Mouse (Mus musculus) cerebellum, adult 9-10 months (tissue): ENCODE data around the gene Cbfa2t2.

Experiments used
- DNase-seq: peaks from one replicate; pipeline ENCODE4 v3.0.0; 2022

Cbfa2t2 gene

DNA sequence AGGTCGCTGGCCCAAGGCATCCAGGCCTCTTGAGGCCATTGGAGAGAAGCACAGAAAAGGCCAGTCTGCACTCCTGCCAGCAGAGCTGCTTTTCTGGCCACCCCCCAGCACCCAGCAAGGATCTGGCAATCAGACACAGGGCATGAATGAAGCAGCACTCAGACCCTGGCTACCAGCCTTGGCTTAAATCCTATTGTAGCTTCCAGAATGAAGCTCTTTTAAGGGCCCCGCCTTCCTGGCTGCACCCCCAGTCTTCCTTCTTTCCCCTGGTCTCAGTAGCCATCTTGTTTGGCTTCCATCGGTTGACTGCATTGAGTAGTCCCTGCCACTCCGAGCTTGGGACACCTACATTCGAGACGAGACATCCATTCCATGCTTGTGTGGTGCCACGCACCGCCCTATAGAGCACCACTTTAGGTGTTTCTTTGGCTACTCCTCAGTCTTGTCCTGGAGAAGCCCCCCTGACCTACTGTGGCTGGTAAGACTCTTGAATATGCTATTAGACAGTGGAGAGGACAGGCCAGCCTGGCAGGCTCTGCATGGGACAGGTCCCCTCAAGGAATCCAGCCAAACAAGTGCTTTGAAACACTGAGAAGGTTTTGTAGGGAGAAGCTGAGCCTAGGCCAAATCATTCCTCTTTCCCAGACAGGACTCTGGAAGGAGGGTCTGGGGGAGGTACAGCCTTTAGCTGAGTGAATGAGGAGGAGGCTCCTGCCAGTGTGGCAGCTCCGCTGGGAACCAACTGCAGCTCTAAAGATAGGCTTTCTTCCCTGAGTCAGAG is 107.5 kb downstream of the Cbfa2t2 start:
- peak; percentile 99 for DNase-seq

GRCm38 (mm10) chr2:154546711-154547110 is 110.4 kb downstream of the Cbfa2t2 start, which contains the start of gene 1700003F12Rik:
TSS of gene 1700003F12Rik (plus strand) at chr2:154547085.
- peak; percentile 26 for DNase-seq

- DNase-seq, result peak; percentile 17
These were observed 112.4 kb downstream of the Cbfa2t2 start for GRCm38 (mm10) chr2:154548688-154549087.

DNA sequence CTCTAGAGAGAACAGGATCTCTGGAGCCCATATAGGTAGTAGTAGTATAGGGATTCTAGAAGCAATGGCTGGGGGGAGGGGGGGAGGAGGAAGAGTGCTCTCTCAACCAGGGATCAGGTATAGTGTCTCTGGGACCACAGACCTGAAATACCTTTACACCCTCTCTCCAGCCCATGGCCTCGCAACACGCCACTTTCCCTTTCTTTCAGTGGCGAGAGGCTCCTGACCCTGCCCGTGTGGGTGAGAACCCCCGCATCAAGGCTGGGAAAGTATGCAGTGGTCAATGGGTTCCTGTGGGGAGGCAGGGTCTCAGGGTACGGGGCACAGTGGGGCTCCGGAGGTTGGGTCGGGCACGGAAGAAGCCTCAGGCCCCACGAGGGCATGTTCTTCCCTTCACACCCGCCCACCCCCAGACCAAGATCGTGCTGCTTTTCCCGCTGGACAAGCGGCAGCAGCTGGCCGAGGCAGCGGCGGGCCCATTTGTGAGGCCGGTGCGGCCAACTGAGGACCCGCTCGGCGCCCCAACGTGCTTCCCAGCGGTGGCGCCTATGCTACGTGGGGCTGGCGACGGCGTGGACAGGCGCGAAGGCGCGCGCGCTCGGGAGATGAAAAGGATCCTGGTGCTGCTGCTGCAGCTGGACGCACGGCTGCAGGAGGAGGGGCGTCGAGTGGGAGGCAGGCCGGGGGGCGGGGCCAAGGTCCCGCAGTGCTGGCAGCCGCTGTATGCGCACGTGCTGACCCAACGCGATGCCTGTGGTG is 113.0 kb downstream of the Cbfa2t2 start:
- DNase-seq, result peak; percentile 19

GRCm38 (mm10) chr2:154549886-154550189 is 113.6 kb downstream of the Cbfa2t2 start:
- no peak for DNase-seq

DNA sequence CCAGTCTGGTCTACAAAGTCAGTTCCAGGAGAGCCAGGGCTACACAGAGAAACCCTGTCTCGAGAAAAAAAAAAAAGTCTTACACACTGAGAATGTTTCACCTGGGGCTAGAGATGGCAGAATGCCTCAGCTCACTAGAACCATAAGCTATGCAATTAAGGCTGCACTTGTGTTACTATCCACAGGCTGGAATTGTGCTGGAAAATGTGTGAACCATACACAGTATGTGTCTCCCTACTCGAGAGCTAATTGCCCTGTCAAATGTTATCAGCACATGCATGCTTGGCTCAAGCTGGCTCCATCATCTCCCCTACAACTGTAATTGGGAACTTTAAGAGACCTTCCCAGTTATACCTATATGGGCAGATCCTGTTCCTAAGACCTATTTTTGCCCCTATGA is 114.7 kb downstream of the Cbfa2t2 start:
- peak; percentile 16 for DNase-seq

DNA sequence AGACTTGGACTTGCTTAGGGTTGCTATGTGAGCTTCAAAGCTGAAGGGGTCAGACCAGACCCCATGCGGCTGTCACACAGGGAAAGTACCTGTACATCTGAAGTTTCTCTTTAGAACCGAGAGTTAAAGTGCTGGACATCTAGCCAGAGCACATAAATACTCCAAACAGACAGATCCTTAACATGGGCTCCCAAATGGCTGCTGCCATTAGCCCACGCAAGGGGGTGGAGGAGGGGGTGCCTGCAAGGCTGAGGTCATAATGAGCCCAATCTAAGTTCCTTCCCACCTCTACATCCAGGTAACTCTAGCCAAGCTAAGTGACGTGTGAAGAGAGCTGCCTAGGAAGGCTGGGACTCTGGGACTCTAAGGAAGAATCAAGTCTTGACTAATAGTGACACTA is 115.2 kb downstream of the Cbfa2t2 start, which contains the start of gene Actl10:
Actl10 (plus strand) TSS at position 301 of the 400 bp plus-strand sequence.
- DNase-seq, result peak; percentile 26

GRCm38 (mm10) chr2:154551927-154552326 is 115.6 kb downstream of the Cbfa2t2 start:
- no peak for DNase-seq

GRCm38 (mm10) chr2:154552424-154552907 is 116.2 kb downstream of the Cbfa2t2 start:
- peak; percentile 88 for DNase-seq

GRCm38 (mm10) chr2:154555235-154555634 is 119.0 kb downstream of the Cbfa2t2 start:
- no peak for DNase-seq

DNA sequence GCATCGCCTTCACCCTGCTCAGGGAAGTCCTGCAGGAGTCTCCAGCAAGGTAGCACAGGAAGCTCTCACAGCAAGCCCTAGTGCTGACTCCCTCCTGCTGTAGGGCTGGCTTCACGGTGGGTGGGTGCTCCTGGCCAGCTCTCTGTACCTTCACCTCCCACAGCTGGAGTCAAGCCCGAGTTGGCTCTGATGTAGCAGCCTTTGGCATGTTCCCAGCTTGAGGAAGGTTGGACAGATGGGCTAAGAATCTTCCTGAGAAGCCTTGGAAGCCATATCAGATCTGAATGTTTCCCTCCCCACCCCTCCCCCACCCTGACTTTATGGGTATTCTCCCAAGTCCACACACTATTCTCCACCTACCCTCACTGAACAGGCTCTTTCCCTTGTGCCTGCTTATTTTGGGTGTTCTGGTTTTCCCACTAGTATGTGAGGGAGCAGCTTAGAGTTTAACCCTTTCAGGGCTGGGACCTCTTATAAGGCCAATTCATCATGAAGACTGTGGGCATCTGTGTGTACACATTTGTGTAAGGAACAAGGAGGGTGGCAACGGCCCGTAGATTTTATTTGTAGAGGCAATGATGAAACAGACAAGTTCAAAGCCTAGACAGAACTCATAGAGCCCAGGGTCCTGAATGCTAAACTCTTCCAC is 121.0 kb downstream of the Cbfa2t2 start:
- DNase-seq, result no peak

DNA sequence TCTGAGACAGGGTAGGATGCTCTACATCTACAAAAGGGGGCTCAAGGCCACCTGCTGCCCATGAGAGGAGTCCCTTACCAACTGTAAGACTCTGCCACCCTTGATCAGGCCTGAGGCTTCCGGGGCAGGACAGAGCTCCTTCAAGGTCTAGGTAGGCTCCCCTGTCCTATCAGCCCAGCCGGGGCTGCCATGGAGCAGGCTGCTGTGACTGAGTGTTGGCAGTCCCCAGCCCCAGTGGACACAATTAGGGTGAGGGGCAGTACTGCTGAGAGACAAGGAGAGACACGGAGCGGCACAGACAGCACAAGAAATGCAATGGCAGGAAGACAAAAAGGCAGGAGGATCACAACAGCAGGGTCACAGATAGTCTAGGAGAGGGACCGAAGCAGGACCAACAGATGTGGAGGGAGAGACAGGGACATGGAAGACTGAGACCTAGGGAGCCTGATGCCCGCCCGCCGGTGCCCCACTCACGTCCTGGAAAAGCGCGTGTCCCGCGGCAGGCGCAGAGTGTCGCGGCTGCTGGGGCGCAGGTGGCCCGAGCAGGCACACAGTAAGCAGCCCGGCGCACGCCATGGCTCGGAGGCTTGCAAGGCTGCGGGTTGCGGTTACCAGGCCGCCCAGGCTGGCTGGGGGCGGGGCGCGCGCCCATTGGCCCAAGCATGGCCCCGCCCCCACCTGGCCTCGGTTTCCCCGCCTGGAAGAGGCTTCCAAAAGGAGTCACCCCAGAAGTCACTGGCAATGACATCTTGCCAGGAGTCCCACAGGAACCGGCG is 122.2 kb downstream of the Cbfa2t2 start, which contains the start of gene Necab3:
Necab3 (minus strand) TSS at position 627 of the 776 bp plus-strand sequence.
- DNase-seq, result peak; percentile 55

GRCm38 (mm10) chr2:154563612-154564170 is 127.4 kb downstream of the Cbfa2t2 start:
- no peak for DNase-seq

DNA sequence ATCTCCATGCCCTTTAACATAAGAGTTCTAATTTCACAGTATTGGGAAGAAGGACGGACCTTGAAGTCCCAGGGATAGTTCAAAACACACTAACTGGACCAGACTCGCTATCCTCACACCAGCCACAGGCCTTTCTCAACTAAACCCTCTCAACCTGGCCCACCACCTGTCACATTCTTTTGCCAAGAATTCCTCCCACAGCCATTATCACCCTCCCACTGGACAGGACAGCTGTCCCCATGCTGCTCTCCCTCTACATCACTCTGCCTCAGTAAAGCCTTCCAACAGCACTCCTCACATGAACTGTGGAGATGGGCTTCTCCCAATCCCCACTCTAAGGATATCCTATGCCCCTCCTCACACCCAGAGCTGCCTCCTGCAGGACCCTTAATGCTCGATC is 129.3 kb downstream of the Cbfa2t2 start:
- peak; percentile 94 for DNase-seq

- no peak for DNase-seq
These were observed 130.4 kb downstream of the Cbfa2t2 start for GRCm38 (mm10) chr2:154566641-154567040.

GRCm38 (mm10) chr2:154567766-154568165 is 131.5 kb downstream of the Cbfa2t2 start:
- DNase-seq, result no peak

DNA sequence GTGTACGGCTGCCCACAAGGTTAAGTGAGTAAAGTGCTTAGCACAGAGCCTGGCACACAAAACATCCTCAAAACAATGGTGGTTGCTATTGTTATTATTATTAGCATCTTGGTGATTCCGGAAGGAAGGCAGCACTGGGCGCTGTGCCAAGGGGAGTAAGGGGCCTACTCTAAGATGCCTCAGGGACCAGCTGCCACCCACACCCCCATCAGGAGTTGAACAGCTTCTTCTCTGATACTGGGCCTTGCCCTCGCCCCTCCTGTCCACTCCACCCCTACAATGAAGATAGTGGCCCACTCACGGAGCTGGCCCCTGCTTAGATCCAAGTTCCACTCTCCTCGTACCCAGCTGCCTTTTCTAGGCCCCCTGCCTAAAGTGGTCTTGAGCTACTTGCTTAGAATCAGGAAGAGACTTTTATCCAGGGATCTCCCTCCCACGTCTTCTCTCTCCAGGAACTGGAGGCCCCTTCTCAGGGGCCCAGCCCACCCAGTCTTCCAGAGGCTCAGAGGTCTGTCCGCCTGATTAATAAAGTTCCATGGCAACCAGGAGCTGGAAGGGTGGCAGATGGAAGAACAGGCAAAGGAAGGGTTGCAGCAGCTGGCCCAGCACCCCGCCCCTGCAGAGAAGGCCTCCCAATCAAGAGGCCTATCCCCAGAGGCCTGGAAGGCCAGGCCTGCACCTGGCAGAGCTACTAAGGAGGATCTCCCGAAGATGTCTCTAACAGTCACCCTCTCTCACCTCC is 132.2 kb downstream of the Cbfa2t2 start:
- DNase-seq, result no peak

DNA sequence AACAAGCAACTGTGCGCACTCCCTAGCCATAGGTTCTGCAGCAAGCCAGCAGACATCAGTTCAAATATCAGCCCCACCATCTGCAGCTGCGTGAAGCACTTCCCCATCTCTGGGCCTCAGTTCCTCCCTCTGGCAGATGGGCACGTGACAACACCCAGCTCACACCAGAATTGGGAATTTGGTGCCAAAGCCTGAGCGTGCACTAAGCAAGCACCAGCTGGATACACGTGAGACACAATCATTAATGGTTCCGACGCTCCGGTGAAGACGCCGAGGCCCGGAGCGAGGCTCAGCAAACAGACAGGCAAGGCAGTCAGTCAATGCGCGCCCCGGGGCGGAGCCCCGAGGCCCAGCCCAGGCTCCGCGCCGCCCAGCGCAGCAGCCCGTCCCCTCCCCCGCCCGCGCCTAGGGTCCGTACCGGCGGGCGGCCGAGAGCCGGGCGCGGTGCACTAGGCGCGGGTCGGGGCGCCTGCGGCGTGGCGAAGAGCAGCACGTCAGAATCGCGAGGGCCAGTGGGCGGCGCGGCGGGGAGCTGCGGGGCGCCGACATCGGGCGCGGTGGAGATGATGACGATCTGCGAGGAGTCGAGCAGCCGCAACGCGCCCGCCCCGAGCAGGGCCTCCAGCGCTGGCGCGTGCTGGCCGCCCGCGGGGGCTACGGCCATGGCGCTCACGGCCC is 132.9 kb downstream of the Cbfa2t2 start:
- DNase-seq, result no peak

GRCm38 (mm10) chr2:154569836-154570286 is 133.6 kb downstream of the Cbfa2t2 start, which contains the start of gene E2f1:
TSS of gene E2f1 (minus strand) at chr2:154569892.
- peak; percentile 84 for DNase-seq

- peak; percentile 29 for DNase-seq
These were observed 134.4 kb downstream of the Cbfa2t2 start for GRCm38 (mm10) chr2:154570666-154571065.

DNA sequence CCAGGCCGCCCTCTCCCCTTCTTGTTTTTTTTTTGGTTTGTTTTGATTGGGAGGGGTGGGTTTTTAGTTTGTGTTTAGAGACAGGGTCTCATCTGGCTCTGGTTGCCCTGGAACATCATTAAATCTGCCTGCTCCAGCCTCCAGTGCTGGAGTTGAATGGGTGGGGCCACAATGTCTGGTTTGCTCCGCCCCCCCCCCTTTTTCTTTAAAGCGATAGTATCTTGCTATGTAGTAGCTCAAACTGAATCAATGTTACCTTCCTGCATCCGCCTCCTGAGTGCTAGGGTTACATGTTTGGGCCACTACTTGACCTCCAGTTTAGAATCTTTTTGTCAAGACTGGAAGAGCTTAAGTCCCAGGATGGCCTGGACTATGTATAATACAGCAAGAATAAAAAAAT is 135.0 kb downstream of the Cbfa2t2 start:
- no peak for DNase-seq
